Mouse (Mus musculus): Measurements from ENCODE around the gene Fabp6. TPM values are rescaled to one million over a fixed set of nuclear protein-coding genes. Genes with fewer than 3 reads are reported as not detected.

Fabp6 gene
- polyA plus RNA-seq (2017; shearing (Covaris generic)), result not detected

DNA sequence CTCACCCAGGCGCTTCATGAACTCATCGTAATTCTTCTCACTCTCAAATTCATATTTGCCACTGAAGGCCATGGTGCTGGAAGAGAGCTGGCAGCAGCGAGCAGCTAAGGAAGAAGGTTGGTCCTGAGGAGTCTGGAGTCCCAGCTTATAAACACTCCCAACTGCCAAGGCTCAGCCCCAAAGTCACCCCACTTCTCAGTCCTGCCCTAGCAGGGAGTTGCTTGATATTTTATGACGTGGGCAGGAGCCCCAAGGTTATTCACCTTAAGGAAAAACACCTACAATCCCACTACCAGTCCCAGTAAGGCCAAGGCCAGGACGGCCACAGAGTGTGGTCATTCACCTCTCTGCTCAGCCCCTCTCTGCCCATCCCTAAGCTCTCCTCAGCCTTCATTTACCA is at the start of gene Fabp6:
Gene Fabp6 (minus strand): TSS at position 101 of the 400 bp plus-strand sequence.

DNA sequence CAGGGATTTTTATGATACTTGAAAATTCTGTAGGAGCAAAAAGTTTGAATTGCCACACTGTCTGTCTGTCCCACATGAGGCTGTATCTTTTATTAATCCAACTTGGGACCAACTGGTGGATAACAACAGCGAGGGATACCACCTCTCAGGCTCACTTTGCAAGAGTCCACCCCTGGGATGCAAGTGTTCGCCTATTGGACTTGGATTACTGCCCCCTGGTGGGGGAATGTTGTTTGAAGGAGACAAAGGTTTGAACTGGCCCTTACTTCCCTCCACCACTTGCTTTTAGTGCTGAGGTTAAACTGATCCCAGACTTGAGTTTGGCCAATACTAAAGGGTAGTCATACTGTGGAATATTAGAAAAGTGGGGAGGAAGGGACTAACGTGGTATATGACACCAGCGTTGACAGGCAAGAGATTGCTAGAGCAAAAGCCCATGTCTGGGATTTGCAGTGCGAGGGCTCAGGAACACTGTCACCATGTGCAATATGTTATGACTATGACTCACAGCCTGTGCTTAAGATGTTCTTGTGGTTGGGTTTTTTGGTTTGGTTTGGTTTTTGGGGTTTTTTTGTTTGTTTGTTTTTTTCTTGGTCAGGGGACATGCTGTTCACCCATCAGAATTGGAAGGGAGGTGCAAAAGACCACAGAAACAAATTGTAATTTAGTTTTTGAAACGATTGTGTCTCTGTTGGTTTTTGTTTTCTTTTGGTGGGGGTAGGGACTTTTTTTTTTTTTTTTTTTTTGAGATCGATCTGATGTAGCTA is 14.8 kb downstream of the Fabp6 start, which contains the start of gene 4933415A04Rik:
Gene 4933415A04Rik (plus strand): TSS at position 717 of the 767 bp plus-strand sequence.

Other genes starting within 250 kb of the Fabp6 start
- 205 TPM for gene Pttg1, start 175.3 kb downstream of the Fabp6 start, polyA plus RNA-seq (2017; shearing (Covaris generic))
- 98.0 TPM for gene Slu7, start 167.8 kb downstream of the Fabp6 start, polyA plus RNA-seq (2017; shearing (Covaris generic))
- not detected for gene C1qtnf2, start 127.3 kb downstream of the Fabp6 start, polyA plus RNA-seq (2017; shearing (Covaris generic))
- gene Ccnjl, start 72.8 kb downstream of the Fabp6 start, polyA plus RNA-seq (2017; shearing (Covaris generic)), result not detected
- not detected for gene 4933415A04Rik, start 14.5 kb downstream of the Fabp6 start, polyA plus RNA-seq (2017; shearing (Covaris generic))
- 61.5 TPM for gene Pwwp2a, start 80.5 kb upstream of the Fabp6 start, polyA plus RNA-seq (2017; shearing (Covaris generic))
- 62.4 TPM for gene Ttc1, start 146.5 kb upstream of the Fabp6 start, polyA plus RNA-seq (2017; shearing (Covaris generic))

Measured in effector memory CD4-positive, alpha-beta T cell, adult 5 months (primary cell).